Mouse (Mus musculus): ENCODE results near the gene Dnah7b. TPM values are rescaled to one million over a fixed set of nuclear protein-coding genes. Genes with fewer than 3 reads are reported as not detected.
"Not testable (repeated sequence)": the region's sequence is repeated elsewhere in the genome, so short reads cannot be mapped to it uniquely, and the experiment has no call there.

Gene Dnah7b
- 2.8 and 3.3 TPM in 2 replicates for polyA plus RNA-seq (2015; fragmentation: Nextera tagmentation; extraction: Ambion mirVana)

- H3K27me3 ChIP-seq, result no peaks in the 10 kb centered on the region
- peak within 1 kb of the TSS; percentile 89 for H3K4me3 ChIP-seq
- 14% methylated on average over 1 of the region's 1 CpGs for WGBS
- 0 out of 2 replicates have a peak, but pooled peaks cover 7% of the 10 kb centered on the region for H3K4me1 ChIP-seq (replicated peaks)
- peak within 1 kb of the TSS; percentile 87 for H3K9ac ChIP-seq
- peak within 1 kb of the TSS; percentile 75 for H3K4me2 ChIP-seq
- 0 out of 2 replicates have a peak, but pooled peaks have one; percentile 2 for ATAC-seq (ENCODE audit: low FRiP score, low read depth)
- no peaks in the 10 kb centered on the region for H3K36me3 ChIP-seq
- H3K9me3 ChIP-seq, result no peaks in the 10 kb centered on the region
- H3K27ac ChIP-seq (replicated peaks), result peak within 1 kb of the TSS; percentile 94
Observed at GRCm38 (mm10) chr1:46066015-46066414, at the start of gene Dnah7b. TSS of gene Dnah7b (plus strand) at chr1:46066315.

DNA sequence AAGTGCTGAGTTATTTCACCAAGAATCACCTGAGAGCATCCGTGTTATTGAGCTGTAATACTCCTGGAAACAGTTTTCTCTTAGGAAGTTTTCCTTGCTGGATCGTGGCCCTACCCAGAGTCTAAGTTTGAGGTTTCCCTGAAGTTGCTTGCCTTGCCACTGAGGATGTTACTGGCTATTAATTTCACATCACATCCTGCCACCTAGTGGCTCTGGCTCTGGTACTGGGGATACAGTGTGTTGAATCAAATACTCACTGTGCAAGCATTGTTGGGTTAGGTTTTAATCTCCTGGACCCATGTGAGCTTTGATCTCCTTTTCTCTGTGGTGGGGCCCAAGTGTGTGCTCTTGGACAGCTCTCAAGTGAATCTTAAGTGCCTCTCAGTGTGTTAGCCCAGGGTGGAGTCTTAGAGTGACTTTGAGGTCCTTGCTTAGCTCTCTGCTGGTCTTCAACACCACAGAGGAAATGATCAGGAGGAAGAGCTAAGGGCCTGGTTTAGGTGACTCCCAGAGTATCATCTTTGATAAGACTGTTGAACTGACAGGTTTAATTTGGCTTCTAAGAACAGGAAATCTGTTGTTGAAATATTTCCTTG is 47.6 kb upstream of the Dnah7b start:
- Histone ChIP-seq H3K9ac (no peak overlapping the region), H3K27ac (replicated peaks) (no peak overlapping the region), H3K36me3 (no peaks in the 10 kb centered on the region), H3K27me3 (no peaks in the 10 kb centered on the region), H3K4me3 (no peak overlapping the region), H3K4me1 (replicated peaks) (no peaks in the 10 kb centered on the region), H3K9me3 (no peaks in the 10 kb centered on the region), H3K4me2 (no peak overlapping the region)
- ATAC-seq (ENCODE audit: low FRiP score, low read depth), result no peak
- WGBS, result 57% methylated on average over 2 of the region's 2 CpGs

- Histone ChIP-seq H3K9ac (no peak overlapping the region), H3K27me3 (no peaks in the 10 kb centered on the region), H3K4me2 (no peak overlapping the region), H3K27ac (replicated peaks) (no peak overlapping the region), H3K36me3 (no peaks in the 10 kb centered on the region), H3K4me1 (replicated peaks) (no peaks in the 10 kb centered on the region), H3K4me3 (no peak overlapping the region), H3K9me3 (no peaks in the 10 kb centered on the region)
- ATAC-seq (ENCODE audit: low FRiP score, low read depth), result peak; percentile 86; the same call in 1 of the 2 replicates
- 32% methylated on average over 2 of the region's 2 CpGs for WGBS
Observed at GRCm38 (mm10) chr1:46022262-46022661, 43.9 kb upstream of the Dnah7b start.

DNA sequence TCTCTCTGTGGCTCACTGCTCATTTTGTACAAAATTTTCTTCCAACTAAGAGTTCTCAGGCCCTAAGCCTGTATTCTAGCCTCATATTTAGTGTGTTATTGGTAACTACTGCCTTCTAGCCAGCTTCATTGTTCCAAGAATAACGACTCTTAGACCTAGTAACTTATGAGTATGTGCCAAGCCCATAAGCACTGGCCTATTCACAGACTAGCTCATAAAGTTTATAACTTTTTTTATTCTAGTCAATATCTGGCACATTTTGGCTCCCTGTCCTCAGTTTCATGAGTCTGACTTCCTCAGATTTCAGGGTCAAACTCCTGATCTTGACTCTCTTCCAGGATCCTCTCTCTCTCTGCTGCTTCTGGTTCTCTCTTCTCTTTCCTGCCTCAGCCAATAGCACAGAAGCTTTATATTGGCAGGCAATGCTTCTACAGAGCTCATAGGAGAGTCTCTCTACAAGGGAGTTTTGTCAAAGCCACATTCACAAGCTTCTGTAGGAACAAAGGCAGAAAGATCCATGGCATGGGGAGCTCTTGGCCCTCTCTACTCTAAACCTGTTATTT is 34.0 kb upstream of the Dnah7b start:
- Histone ChIP-seq H3K4me2 (no peak overlapping the region), H3K9ac (no peak overlapping the region), H3K27me3 (no peaks in the 10 kb centered on the region), H3K4me3 (no peak overlapping the region), H3K36me3 (no peaks in the 10 kb centered on the region), H3K27ac (replicated peaks) (no peak overlapping the region), H3K9me3 (no peaks in the 10 kb centered on the region), H3K4me1 (replicated peaks) (no peaks in the 10 kb centered on the region)
- WGBS, result 89% methylated on average over 1 of the region's 1 CpGs
- no peak for ATAC-seq (ENCODE audit: low FRiP score, low read depth)

DNA sequence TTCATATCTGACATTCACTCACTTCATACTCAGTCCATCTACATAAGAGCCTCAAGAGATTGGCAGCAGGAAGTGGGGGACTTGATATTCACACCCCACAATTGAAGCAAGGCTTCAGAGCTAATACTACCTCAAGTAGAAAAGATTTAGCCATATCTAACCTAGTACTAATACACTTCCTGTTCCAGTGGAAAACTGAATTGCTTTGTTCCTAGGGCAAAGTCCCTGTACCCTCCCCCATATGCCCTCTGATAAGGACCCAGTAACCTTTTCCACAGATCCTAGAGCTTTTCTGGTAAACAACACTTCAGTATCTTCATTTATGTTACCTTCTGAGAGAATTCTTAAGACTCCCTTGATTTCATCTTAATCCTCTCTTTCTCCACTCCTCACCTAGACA is 17.9 kb upstream of the Dnah7b start:
- H3K36me3 ChIP-seq, result no peaks in the 10 kb centered on the region
- H3K27me3 ChIP-seq, result no peaks in the 10 kb centered on the region
- H3K9ac ChIP-seq, result no peak overlapping the region
- no peak for ATAC-seq (ENCODE audit: low FRiP score, low read depth)
- H3K9me3 ChIP-seq, result no peaks in the 10 kb centered on the region
- no peaks in the 10 kb centered on the region for H3K4me1 ChIP-seq (replicated peaks)
- no peak overlapping the region for H3K4me3 ChIP-seq
- no peak overlapping the region for H3K4me2 ChIP-seq
- H3K27ac ChIP-seq (replicated peaks), result no peak overlapping the region

DNA sequence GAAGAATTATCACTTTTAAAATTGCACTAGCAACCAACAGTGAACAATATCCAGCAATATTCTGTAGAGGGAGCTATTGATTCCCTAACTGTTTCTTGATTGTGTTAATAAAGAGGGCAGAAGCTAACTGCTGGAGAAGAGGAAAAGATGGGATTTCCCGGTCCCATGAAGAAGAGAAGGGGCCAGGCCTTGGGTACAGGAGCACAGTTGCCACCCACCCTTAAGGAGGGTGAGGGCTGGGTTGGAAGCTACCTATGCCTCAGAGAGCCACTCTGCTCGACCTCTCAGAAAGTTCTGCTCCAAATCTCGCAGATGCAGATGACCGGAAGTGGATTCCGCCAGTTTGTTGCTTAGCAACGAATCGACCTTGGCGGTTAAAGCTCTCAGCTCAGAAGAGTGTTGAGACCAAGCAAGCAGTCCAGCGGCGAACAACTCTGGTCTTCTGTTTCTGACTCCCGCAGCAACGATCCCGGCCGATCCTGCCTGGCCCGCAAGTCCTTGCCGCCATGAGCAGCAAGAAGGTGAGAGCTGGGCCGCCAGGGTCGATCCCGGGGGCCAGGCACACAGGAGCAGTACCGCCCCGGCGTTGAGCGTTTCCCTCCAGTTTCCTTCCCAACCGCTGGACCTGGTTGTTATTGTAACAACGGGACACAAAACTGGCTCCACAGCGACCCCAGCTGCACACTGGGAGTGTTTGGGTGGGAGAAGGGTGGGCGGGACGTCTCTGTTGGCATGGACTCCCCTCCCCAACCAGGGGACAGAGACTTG is 553 bp downstream of the Dnah7b start:
- peak; percentile 95 for ATAC-seq (ENCODE audit: low FRiP score, low read depth)
- Histone ChIP-seq H3K9ac (peak overlapping the region; percentile 87), H3K27me3 (no peaks in the 10 kb centered on the region), H3K4me3 (peak overlapping the region; percentile 89), H3K9me3 (no peaks in the 10 kb centered on the region), H3K36me3 (no peaks in the 10 kb centered on the region), H3K4me2 (peak overlapping the region; percentile 75), H3K4me1 (replicated peaks) (0 out of 2 replicates have a peak, but pooled peaks cover 7% of the 10 kb centered on the region), H3K27ac (replicated peaks) (peak overlapping the region; percentile 94)
- WGBS, result under 1% methylated on average over 28 of the region's 28 CpGs

GRCm38 (mm10) chr1:46068787-46069186 is 2.7 kb downstream of the Dnah7b start:
- not testable (repeated sequence) for ATAC-seq (ENCODE audit: low FRiP score, low read depth); H3K9me3 ChIP-seq; H3K4me3 ChIP-seq; H3K36me3 ChIP-seq; H3K4me1 ChIP-seq (replicated peaks); H3K27me3 ChIP-seq; H3K9ac ChIP-seq; H3K4me2 ChIP-seq; H3K27ac ChIP-seq (replicated peaks)
- 90% methylated on average over 3 of the region's 3 CpGs for WGBS

DNA sequence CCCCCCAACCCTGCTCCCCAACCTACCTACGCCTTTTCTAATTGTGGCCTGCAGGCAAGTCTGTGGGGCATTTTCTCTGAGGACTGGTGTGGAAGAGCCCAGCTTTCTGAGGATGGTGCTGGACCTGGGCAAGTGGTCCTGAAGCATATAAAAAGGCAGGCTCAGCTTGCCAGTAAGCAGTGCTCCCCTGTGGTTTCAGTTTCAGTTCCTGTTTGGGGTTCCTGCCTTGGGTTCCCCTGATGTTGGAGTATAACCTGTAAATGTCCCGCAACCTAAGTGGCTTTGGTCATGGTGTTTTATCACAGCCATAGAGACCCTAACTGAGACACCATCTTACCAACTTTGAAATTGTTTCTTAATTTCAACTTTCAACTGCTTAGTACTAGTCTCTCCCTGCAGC is 11.8 kb downstream of the Dnah7b start:
- no peaks in the 10 kb centered on the region for H3K9me3 ChIP-seq
- no peak overlapping the region for H3K9ac ChIP-seq
- H3K36me3 ChIP-seq, result no peaks in the 10 kb centered on the region
- ATAC-seq (ENCODE audit: low FRiP score, low read depth), result no peak
- no peaks in the 10 kb centered on the region for H3K27me3 ChIP-seq
- H3K4me3 ChIP-seq, result no peak overlapping the region
- no peaks in the 10 kb centered on the region for H3K4me1 ChIP-seq (replicated peaks)
- no peak overlapping the region for H3K27ac ChIP-seq (replicated peaks)
- 91% methylated on average over 2 of the region's 2 CpGs for WGBS
- H3K4me2 ChIP-seq, result no peak overlapping the region

GRCm38 (mm10) chr1:46100484-46100883 is 34.4 kb downstream of the Dnah7b start:
- H3K4me2 ChIP-seq, result no peak overlapping the region
- H3K4me1 ChIP-seq (replicated peaks), result no peaks in the 10 kb centered on the region
- no peak overlapping the region for H3K4me3 ChIP-seq
- H3K9ac ChIP-seq, result no peak overlapping the region
- H3K27me3 ChIP-seq, result no peaks in the 10 kb centered on the region
- WGBS, result 84% methylated on average over 2 of the region's 2 CpGs
- H3K9me3 ChIP-seq, result no peaks in the 10 kb centered on the region
- no peak overlapping the region for H3K27ac ChIP-seq (replicated peaks)
- ATAC-seq (ENCODE audit: low FRiP score, low read depth), result no peak
- no peaks in the 10 kb centered on the region for H3K36me3 ChIP-seq

GRCm38 (mm10) chr1:46112606-46113005 is 46.5 kb downstream of the Dnah7b start:
- ATAC-seq (ENCODE audit: low FRiP score, low read depth); H3K4me1 ChIP-seq (replicated peaks); H3K27ac ChIP-seq (replicated peaks); H3K4me3 ChIP-seq; H3K36me3 ChIP-seq; H3K9me3 ChIP-seq; H3K27me3 ChIP-seq; H3K4me2 ChIP-seq; H3K9ac ChIP-seq: not testable (repeated sequence)

GRCm38 (mm10) chr1:46117179-46117578 is 51.1 kb downstream of the Dnah7b start:
- H3K27me3 ChIP-seq; H3K9ac ChIP-seq; H3K4me2 ChIP-seq; ATAC-seq (ENCODE audit: low FRiP score, low read depth); H3K9me3 ChIP-seq; H3K27ac ChIP-seq (replicated peaks); H3K4me3 ChIP-seq; H3K36me3 ChIP-seq; H3K4me1 ChIP-seq (replicated peaks): not testable (repeated sequence)
- whole genome bisulfite sequencing, result 82% methylated on average over 2 of the region's 2 CpGs

DNA sequence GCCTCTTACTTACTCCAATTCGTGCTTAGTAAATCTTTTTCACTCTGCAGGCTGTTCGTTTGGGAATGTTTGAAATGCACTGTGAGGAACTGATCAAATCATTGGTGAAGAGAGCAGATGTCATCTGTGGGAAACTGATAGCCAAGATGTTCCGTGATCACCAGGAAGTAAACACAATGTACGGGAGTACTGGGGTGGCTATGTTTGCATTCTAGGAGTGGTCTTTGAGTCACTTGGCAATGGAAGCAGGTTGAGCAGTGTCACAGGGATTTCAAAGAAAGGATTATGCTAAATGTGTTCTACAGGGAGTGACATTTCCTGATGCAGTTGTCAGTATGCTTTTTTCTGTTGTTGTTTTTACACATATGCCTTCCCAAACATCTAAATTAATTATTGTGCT is 61.9 kb downstream of the Dnah7b start:
- 77% methylated on average over 4 of the region's 4 CpGs for WGBS

More for the DNA sequence above, 61.9 kb downstream of the Dnah7b start:
- Histone ChIP-seq H3K27ac (replicated peaks) (no peak overlapping the region), H3K27me3 (no peaks in the 10 kb centered on the region), H3K4me1 (replicated peaks) (no peaks in the 10 kb centered on the region), H3K36me3 (no peaks in the 10 kb centered on the region), H3K9me3 (no peaks in the 10 kb centered on the region), H3K4me3 (no peak overlapping the region), H3K9ac (no peak overlapping the region), H3K4me2 (no peak overlapping the region)
- ATAC-seq (ENCODE audit: low FRiP score, low read depth), result no peak

Data from hindbrain, embryonic 15.5 days (tissue).